Mouse (Mus musculus) bone marrow macrophage, adult 2 months (primary cell): ENCODE measurements at regions not wholly inside any gene's neighbourhood (a gene's known extent, or its start where the extent isn't known, plus 50 kb on each side); places are given as distances from the start of the nearest gene placed in this dataset.

Experiments used
- CTCF ChIP-seq: IDR thresholded peaks from 2 replicates; pipeline ENCODE4 v1.5.1; 2012; ENCODE audit warnings: low read depth, mild to moderate bottlenecking, low read length, moderate library complexity
- POLR2A ChIP-seq: IDR thresholded peaks from 2 replicates; pipeline ENCODE4 v1.6.1; 2012; ENCODE audit warnings: mild to moderate bottlenecking, low read depth, low read length, borderline replicate concordance

DNA sequence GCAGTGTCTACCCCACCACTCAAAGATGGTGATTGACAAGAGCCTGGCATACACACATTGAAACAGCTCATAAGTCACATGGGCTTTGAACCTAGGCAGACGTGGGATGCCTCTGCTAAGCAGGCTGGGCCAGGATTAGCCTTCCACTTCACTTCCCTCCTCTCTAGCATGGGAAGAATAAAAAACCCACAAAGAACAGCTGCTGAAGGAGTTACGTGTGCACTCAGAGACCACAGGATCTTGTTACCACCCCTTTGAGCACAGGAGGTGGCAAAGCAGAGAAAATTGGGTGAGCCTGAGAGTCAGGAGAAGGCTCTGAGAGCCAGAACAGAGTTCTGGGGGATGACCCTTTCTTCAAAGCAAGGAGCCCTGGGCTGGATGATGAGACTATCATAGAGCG, 89.6 kb upstream of the Irs2 start:
- TF ChIP-seq CTCF, result no peak
- TF ChIP-seq POLR2A, result no peak
